In genomic region chr5:144418456-144418855, GRCm38 (mm10) we compare ENCODE assay signal across 11 mouse cellular contexts.
"Had no signal": no experiment of that assay in that cellular context is flagged by ENCODE, and none has a peak within 500 bp of the region (broad histone marks: within the 10 kb centered on the region; RNA-seq: fewer than 3 reads in every experiment).

No protein-coding gene starts in this region.

- H3K27ac ChIP-seq: kidney, postnatal 0 days; left cerebral cortex, adult 2 months; liver, embryonic 13.5 days had no signal

- H3K36me3 ChIP-seq: liver, embryonic 13.5 days had no signal

- H3K4me2 ChIP-seq: liver, embryonic 13.5 days; midbrain, embryonic 11.5 days had no signal

- H3K27me3 ChIP-seq: liver, embryonic 13.5 days had no signal

- H3K4me1 ChIP-seq: liver, embryonic 13.5 days had no signal

- ATAC-seq: intestine, embryonic 16.5 days had no signal

- H3K4me3 ChIP-seq: left cerebral cortex, adult 2 months; liver, embryonic 13.5 days had no signal

- DNase-seq: layer of hippocampus, postnatal 36 days; liver, embryonic 13.5 days; lung, adult 2 months; lung, postnatal 14 days; lung, postnatal 4 days; midbrain, embryonic 14.5 days; thymus, postnatal 25 days had no signal

- H3K9ac ChIP-seq: liver, embryonic 13.5 days had no signal
